Mouse (Mus musculus) T-helper 17 cell (primary cell): ENCODE measurements around the gene Spata5.

Experiments
- in situ Hi-C, 2 experiments: fragments of 300-600 bp; cut with MboI, MseI; formaldehyde crosslinking; loops; 1 replicate in 1 of 2; 2 replicates in 1 of 2; pipeline ENCODE4 v1.15.1; 2025; ENCODE audit warnings: high pct_unique_total_duplicates in 2 of 2

Spata5 gene

GRCm38 (mm10) chr3:37420072-37420471, 376 bp downstream of the Spata5 start, which contains the start of gene Nudt6:
Gene Nudt6, minus strand, starts transcription at chr3:37420211.
- in situ Hi-C loops = no loop called here

DNA sequence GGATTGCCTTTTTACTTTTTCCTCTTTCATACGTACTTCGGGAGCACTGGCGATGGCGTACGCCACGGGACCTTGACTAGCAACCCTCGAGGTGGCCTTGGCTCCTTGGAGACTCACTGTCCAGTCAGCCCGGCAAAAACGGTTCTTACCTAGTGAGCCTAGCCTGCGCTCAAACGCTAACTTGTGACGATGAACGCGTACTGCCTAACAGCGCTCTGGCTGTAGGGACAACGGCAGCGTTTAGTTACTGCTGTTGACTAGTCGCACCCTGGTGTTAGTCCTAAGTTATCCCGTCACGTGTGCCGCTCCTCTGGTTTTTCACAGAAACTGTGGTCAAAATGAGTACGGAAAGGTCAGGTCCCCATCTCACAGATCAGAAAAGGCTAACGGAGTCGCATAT, 945 bp downstream of the Spata5 start:
- in situ Hi-C loops = no loop called here

GRCm38 (mm10) chr3:37421179-37421578, 1.5 kb downstream of the Spata5 start:
- in situ Hi-C loops = no loop called here

DNA sequence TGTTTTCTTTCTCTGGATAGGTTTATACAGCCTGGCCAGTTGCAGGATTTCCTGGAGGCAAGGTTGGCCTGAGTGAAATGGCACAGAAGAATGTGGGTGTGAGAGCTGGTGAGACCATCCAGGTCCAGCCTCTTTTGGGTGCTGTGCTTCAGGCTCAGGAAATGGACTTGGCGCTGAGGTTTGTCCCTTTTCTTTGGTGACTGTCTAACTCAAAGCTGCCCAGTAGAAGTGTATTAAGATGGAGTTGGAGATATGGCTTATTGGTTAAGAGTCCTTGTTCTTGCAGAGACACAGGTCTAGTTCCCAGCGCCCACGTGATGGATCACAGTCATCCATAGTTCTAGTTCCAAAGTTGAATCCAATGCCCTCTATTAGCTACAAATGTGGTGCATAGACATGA, 6.4 kb downstream of the Spata5 start:
- in situ Hi-C loops = no loop called here

DNA sequence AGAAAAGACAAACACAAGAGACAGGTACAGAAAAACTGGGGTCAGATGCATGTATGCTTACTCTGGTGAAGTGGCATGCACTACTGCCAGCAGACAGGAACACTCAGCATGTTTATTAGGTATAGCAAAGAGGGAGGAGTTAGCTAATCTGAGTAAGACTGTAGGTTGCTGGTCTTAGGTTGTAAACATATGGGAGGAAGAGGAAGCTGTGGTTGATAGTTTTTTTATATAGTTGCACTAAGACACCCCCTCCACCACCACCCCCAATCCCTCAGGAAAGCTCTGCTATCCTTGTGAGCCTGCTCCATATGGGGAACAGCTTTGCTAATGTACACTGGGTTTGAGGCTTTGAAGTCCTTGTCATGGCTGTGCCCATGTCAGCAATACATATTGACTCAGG, 10.7 kb downstream of the Spata5 start:
- in situ Hi-C loops = no loop called here

- in situ Hi-C loops = no loop called here
These were observed 20.1 kb downstream of the Spata5 start for GRCm38 (mm10) chr3:37439770-37440169.

DNA sequence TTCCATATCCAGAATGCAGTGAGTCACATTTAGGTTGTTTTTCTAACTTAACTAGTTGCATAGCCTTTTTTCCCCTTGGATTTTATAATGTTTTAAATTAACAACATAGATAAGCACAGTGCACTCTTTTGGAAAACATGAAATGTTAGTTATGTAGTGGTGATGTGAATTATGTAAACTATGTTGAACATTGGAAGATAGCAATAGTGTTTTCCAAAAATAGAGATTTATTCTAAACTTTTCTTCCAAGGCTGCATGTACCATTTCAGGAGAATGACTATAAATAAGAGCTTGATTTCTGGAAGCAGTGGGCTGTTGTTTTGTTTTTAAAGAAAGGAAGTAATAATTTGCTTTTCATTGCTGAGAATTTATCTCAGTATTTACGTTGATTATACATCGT, 23.7 kb downstream of the Spata5 start:
- in situ Hi-C loops = no loop called here

- in situ Hi-C loops = no loop called here
These were observed 36.3 kb downstream of the Spata5 start for GRCm38 (mm10) chr3:37455992-37456391.

GRCm38 (mm10) chr3:37468170-37468569, 48.5 kb downstream of the Spata5 start:
- in situ Hi-C loops = no loop called here

GRCm38 (mm10) chr3:37469353-37469752, 49.7 kb downstream of the Spata5 start:
- in situ Hi-C loops = no loop called here

GRCm38 (mm10) chr3:37470867-37471266, 51.2 kb downstream of the Spata5 start:
- in situ Hi-C loops = no loop called here

DNA sequence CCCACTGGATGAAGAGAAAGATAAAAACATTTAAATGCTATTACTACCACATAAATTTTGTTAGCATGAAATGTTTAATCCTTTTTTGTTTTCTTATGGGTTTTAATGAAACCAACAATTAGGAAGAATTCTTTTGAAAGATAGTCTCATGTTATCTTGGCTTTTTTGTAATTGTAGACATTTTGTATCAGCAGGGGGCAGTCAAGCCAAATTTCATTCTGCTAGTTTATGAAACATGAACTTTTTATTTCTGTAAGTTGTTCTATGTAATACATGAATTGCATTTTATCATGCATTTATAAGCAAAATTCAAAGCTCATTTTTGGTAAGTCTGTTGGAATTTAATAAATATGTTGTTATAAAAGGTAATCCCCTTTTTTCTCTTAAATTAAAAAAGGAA, 52.8 kb downstream of the Spata5 start:
- in situ Hi-C loops = no loop called here

GRCm38 (mm10) chr3:37476485-37476884, 56.8 kb downstream of the Spata5 start:
- in situ Hi-C loops = no loop called here

DNA sequence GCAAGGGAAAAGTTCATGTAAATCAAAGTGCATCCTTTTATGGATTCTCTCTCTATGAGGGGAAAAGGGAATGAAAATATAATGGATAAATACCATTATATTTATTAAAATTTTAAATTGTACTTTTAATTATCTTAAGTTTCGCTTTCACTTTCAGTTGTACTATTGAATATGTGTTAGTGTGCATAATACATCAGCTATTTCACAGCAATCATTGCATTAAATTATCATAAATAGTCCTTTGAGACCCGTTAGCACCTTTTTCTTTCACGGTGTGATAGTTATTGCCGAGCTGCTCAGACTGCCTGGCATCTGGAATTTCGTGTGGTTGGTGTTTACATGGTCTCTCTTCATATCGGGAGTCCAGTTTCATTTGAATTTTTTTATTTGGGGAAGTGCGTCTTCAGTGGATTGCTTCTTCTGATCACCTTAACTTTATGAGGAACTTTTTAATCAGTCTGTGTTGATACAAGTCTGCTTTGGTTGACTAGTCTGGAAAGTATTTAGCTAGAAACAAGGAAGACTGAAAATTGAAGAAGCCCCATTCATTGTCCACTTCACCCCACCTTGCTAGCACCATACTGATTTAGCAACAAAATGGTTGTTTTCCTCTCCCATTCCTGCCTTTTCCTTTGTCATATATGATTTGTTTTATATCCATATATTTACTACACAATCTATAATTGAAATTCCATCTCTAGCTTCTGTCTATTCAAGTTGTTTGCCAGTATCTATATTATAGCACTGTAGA, 57.9 kb downstream of the Spata5 start:
- in situ Hi-C loops = no loop called here

DNA sequence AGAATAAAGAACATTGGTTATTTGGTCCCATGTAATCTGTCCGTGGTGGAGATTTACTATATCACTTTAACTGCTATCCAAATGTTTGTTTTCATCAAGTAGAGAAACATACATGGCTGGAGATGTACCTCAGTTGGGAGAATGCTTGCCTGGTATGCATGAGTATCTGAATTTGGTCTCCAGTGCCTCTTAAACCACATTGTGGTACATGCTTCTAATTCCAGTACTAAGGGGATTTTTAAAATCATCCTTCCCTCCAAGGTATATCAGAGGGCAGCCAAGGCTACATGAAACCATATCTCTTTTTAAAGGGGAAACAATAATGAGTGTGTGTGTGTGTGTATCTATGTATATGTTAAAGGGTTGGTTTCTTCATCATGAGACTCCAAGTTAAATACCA, 60.1 kb downstream of the Spata5 start:
- in situ Hi-C loops = no loop called here

- in situ Hi-C loops = no loop called here
These were observed 61.6 kb downstream of the Spata5 start for GRCm38 (mm10) chr3:37481295-37481694.

GRCm38 (mm10) chr3:37482720-37483119, 63.0 kb downstream of the Spata5 start:
- in situ Hi-C loops = no loop called here

DNA sequence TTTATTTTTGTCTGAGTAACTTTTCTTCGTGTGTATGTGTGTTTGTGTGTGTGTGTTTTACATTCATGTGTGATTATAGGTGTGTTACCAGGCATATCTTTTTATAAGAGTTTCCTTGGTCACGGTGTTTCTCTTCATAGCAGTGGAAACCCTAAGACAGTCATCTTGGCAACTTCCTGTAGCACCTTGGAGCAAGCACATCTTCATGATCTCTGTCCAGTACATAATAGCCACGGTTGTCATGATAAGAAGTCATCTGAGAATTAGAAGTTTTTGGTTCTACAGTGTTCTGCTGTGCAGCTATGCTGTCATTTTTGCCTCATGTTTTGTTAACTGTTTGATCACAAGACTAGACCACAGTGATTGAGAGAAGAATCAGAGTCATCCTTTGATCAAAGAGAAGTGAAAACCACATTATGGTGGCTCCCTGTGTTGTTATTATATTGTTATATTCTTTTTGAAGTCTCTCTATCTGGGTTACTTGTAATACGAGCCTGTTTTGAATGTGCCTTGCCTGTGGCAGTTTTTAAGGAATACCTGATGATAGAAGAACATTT, 64.1 kb downstream of the Spata5 start:
- in situ Hi-C loops = no loop called here

- in situ Hi-C loops = no loop called here
These were observed 67.9 kb downstream of the Spata5 start for GRCm38 (mm10) chr3:37487639-37488038.

DNA sequence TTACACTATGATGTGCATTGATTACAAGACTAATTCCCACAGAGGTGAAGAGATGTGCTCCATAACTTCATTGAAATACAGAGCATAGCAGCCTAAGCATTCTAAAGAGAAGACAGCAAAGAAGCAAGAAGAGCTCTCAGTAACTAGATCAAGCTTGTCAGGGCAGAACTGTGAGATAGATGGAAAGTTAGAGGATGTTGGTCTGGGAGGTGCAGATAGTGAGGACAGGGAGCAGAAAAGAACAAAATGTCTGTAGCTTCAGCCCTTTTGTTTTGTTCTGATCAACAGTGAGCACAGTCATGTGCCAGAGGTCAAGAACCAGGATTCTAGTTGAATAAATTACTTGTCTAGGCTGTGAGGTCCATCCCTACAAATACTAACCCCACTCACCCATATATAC, 68.5 kb downstream of the Spata5 start:
- in situ Hi-C loops = no loop called here

- in situ Hi-C loops = no loop called here
These were observed 70.3 kb downstream of the Spata5 start for GRCm38 (mm10) chr3:37490025-37490424.

DNA sequence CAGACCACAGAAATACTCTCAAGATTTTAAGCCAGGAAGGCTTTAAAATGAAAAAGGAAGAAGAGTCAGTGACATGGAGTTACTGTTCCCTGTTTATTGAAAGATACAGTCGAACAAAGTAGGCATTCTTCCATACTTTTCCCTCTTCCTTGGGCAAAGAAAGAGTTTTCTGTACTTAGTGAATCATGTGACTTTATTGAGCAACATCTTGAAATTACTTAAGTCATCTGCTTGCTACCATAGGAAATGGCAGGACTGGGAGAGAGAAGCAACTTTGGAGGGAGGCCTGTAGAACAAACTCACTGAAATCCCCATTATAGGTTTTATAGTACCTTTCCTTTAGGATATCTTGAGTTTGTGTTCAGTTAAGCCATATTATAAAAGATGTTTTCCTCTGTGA, 81.2 kb downstream of the Spata5 start:
- in situ Hi-C loops = no loop called here

DNA sequence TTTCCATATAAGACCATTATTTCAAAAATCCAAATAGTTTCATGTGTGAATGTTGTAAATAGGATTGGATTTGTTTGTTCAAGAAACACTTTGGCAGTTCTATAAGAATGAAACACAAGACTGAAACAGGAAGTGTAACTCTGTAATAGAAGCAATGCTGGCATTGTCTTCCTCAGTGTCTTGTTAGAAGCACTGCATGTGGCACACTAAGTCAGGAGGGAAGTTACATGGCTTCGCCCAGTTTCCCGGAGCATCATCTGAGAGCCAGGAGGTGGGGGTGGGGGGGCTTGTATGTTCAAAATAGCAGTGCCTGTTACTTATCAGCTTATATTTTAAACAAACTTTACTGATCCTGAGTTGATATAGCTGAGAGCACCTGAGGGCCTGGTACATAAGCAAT, 82.9 kb downstream of the Spata5 start:
- in situ Hi-C loops = no loop called here

DNA sequence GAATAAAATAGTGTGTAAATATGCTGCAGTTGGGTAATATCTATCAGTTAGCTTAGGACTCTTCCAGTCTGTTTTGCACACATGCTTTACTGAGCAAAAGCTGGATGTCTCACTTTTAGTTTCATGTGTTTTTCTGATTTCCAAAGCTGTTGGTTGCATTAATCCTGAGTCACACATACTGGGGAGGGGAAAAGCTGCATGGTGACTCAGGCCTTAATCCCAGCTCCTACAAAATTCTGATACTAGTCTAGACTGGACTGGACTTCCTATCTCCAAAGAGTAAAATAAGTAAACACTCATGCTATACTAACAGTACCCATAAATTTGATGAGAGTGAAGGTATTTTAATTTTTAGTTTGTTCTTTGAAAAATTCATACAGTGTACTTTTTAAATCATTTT, 84.2 kb downstream of the Spata5 start:
- in situ Hi-C loops = no loop called here
